ENCODE assay signal across 8 mouse cellular contexts in genomic region chr9:40346232-40346984, GRCm38 (mm10).
DNase-seq lines count a peak whose midpoint lies in the region; ATAC-seq and TF ChIP-seq lines count a peak whose summit lies in the region.

No protein-coding gene starts in this region.

- H3K4me2 ChIP-seq in heart, embryonic 11.5 days, result peak overlapping the region; percentile 63
- peak overlapping the region; percentile 62 for H3K4me2 ChIP-seq in lung, embryonic 16.5 days (ENCODE audit: low read depth, low read length)

- H3K4me1 ChIP-seq in heart, embryonic 11.5 days (ENCODE audit: control insufficient read depth, insufficient read depth, low read length), result peaks cover 14% of the 10 kb centered on the region
- peaks cover 3% of the 10 kb centered on the region; the same call in 1 of the 2 replicates for H3K4me1 ChIP-seq in lung, embryonic 16.5 days (replicated peaks; ENCODE audit: control insufficient read depth, insufficient read depth, low read length)

- H3K27ac ChIP-seq in gastrocnemius, adult 2 months, result peak overlapping the region; percentile 48; the same call in 1 of the 2 replicates
- H3K27ac ChIP-seq in heart, embryonic 11.5 days (ENCODE audit: low read depth, low read length), result no peak overlapping the region
- H3K27ac ChIP-seq in layer of hippocampus, adult 2 months, result peak overlapping the region; percentile 99
- H3K27ac ChIP-seq in lung, embryonic 16.5 days (ENCODE audit: low read length), result no peak overlapping the region

- 25% methylated on average over 16 of the region's 16 CpGs for WGBS in heart, embryonic 11.5 days (ENCODE audit: insufficient replicate concordance)
- WGBS in lung, embryonic 16.5 days, result 11% methylated on average over 16 of the region's 16 CpGs

- DNase-seq in gastrocnemius, adult 2 months, result peak; percentile 49
- DNase-seq in gastrocnemius, adult 18-20 months (ENCODE audit: low spot score), result no peak
- peak; percentile 16 for DNase-seq in embryo, embryonic 10.5 days (ENCODE audit: low spot score)
- DNase-seq in layer of hippocampus, adult 2 months (ENCODE audit: low spot score in 2 of 2), result peak; percentile 78 to 86
- DNase-seq in retina, postnatal 1 day, result peak; percentile 88

- H3K9me3 ChIP-seq in heart, embryonic 11.5 days (replicated peaks; ENCODE audit: control insufficient read depth, low read length), result no peaks in the 10 kb centered on the region
- H3K9me3 ChIP-seq in lung, embryonic 16.5 days (ENCODE audit: control insufficient read depth, low read length), result no peaks in the 10 kb centered on the region

- ATAC-seq in heart, embryonic 11.5 days (replicated peaks; ENCODE audit: insufficient number of reproducible peaks, low FRiP score, low TSS enrichment), result no peak
- ATAC-seq in lung, embryonic 16.5 days (ENCODE audit: low read depth), result peak; percentile 76
- ATAC-seq in monocyte, adult 5-6 weeks (replicated peaks; ENCODE audit: insufficient number of reproducible peaks, low FRiP score, low TSS enrichment, poor library complexity, severe bottlenecking), result no peak

- intact Hi-C loops in gastrocnemius, adult 2 months (cut with DNase I), result no loop called here

- peak overlapping the region; percentile 66 for H3K4me3 ChIP-seq in gastrocnemius, adult 2 months
- peak overlapping the region; percentile 23 for H3K4me3 ChIP-seq in heart, embryonic 11.5 days (ENCODE audit: low read depth, low read length)
- H3K4me3 ChIP-seq in layer of hippocampus, adult 2 months, result peak overlapping the region; percentile 66
- H3K4me3 ChIP-seq in lung, embryonic 16.5 days (ENCODE audit: low read length), result peak overlapping the region; percentile 34

- no peaks in the 10 kb centered on the region for H3K36me3 ChIP-seq in heart, embryonic 11.5 days (ENCODE audit: control insufficient read depth, insufficient read depth, low read length)
- H3K36me3 ChIP-seq in lung, embryonic 16.5 days (ENCODE audit: control insufficient read depth, insufficient read depth, low read length), result no peaks in the 10 kb centered on the region

- TF ChIP-seq CTCF in gastrocnemius, adult 2 months (IDR thresholded peaks at IDR 0.05), result no peak
- no peak for TF ChIP-seq CTCF in layer of hippocampus, adult 2 months (conservative IDR thresholded peaks at IDR 0.05)

- no peaks in the 10 kb centered on the region for H3K27me3 ChIP-seq in heart, embryonic 11.5 days (ENCODE audit: control insufficient read depth, insufficient read depth, low read length)
- H3K27me3 ChIP-seq in lung, embryonic 16.5 days (ENCODE audit: control insufficient read depth, insufficient read depth, low read depth, low read length), result no peaks in the 10 kb centered on the region

- peak overlapping the region; percentile 43; the same call in 1 of the 2 replicates for H3K9ac ChIP-seq in heart, embryonic 11.5 days (ENCODE audit: low read depth, low read length)
- peak overlapping the region; percentile 35 for H3K9ac ChIP-seq in lung, embryonic 16.5 days (ENCODE audit: low read length)

Comparison
In these comparisons a context has a peak if more than half of its experiments do, and no peak if none do; other contexts are left out.
1. H3K27ac ChIP-seq: peak in gastrocnemius, adult 2 months (single experiment) and layer of hippocampus, adult 2 months (single experiment); none in heart, embryonic 11.5 days (single experiment) and lung, embryonic 16.5 days (single experiment).
2. Peak in every context shown above with its lines, with median percentiles within 50 percentile points of each other: H3K4me3 ChIP-seq.